Mouse (Mus musculus) intestine, embryonic 14.5 days (tissue): Measurements from ENCODE around the gene Psmd11. TPM values are rescaled to one million over a fixed set of nuclear protein-coding genes. Genes with fewer than 3 reads are reported as not detected.

Source experiments
- ATAC-seq: fragments of 200-750 bp; cut with Nextera tagmentation; replicated peaks from 2 replicates; pipeline ENCODE4 v1.8.0; 2017; ENCODE audit warnings: low read depth, moderate number of reproducible peaks, moderate TSS enrichment, moderate library complexity; ENCODE audit not compliant: low FRiP score, low TSS enrichment
- DNase-seq: peaks from one replicate; pipeline ENCODE4 v3.0.0-alpha.2; 2018; ENCODE audit warnings: low spot score
- H3K27ac ChIP-seq: fragments of 300-500 bp; sonication (generic); 2 replicates; pipeline ENCODE4 v1.5.1; 2014; ENCODE audit warnings: low read depth, mild to moderate bottlenecking, control low read depth
- H3K27me3 ChIP-seq: fragments of 300-500 bp; sonication (generic); replicated peaks from 2 replicates; pipeline ENCODE4 v1.6.1; 2014; ENCODE audit warnings: low read length, control low read depth; ENCODE audit not compliant: control insufficient read depth, insufficient read depth
- H3K36me3 ChIP-seq: fragments of 300-500 bp; sonication (generic); 2 replicates; pipeline ENCODE4 v1.6.1; 2014; ENCODE audit warnings: low read length, control low read depth; ENCODE audit not compliant: control insufficient read depth, insufficient read depth
- H3K4me1 ChIP-seq: fragments of 300-500 bp; sonication (generic); replicated peaks from 2 replicates; pipeline ENCODE4 v1.6.1; 2014; ENCODE audit warnings: low read length, control low read depth, mixed read lengths; ENCODE audit not compliant: control insufficient read depth, insufficient read depth
- H3K4me2 ChIP-seq: fragments of 300-500 bp; sonication (generic); 2 replicates; pipeline ENCODE4 v1.6.1; 2014; ENCODE audit warnings: low read length
- H3K4me3 ChIP-seq: fragments of 300-500 bp; sonication (generic); 2 replicates; pipeline ENCODE4 v1.5.1; 2014; ENCODE audit warnings: low read depth, low read length, control low read depth, mixed read lengths
- H3K9ac ChIP-seq: fragments of 300-500 bp; sonication (generic); 2 replicates; pipeline ENCODE4 v1.6.1; 2014; ENCODE audit warnings: mild to moderate bottlenecking, low read length
- H3K9me3 ChIP-seq: fragments of 300-500 bp; sonication (generic); 2 replicates; pipeline ENCODE4 v1.6.1; 2016; ENCODE audit warnings: low read length, control low read depth; ENCODE audit not compliant: control insufficient read depth
- WGBS: fragments of 180-500 bp; shearing (Covaris S2); extraction: QIAGEN DNeasy Blood & Tissue Kit; methylation state at CpG from one replicate; pipeline ENCODE4 v1.1.7; 2014; 5-methylcytosine and 5-hydroxymethylcytosine counted together
- polyA plus RNA-seq: library from polyadenylated mRNA; unstranded; fragments of >200 nt; fragmentation: Nextera tagmentation; extraction: Ambion mirVana; gene quantifications from 2 replicates; pipeline ENCODE4 v1.2.1, GENCODE M21; 2014

Psmd11 gene
- polyA plus RNA-seq, 1 experiment from 2014 or later = 275 TPM

DNA sequence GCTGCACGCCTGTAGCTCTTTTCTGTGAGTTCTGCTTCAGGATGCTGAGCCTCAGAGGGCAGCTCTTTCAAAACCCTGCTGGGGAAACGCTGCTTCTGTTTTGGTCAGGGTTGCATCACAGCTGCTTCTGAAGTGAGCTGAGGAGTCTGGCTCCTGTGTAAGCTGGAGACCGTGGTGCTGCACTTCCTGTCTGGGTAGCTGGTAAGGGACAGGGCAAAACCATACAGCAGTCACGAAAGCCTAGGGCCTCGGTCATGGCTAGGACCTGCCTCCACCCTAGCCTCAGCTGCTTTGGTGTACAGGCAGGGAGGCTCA, 61.4 kb downstream of the Psmd11 start:
- Histone ChIP-seq H3K27me3 (no peaks in the 10 kb centered on the region), H3K9ac (no peak overlapping the region), H3K27ac (no peak overlapping the region), H3K9me3 (no peaks in the 10 kb centered on the region), H3K4me1 (0 out of 2 replicates have a peak, but pooled peaks cover 3% of the 10 kb centered on the region), H3K4me3 (no peak overlapping the region), H3K4me2 (no peak overlapping the region), H3K36me3 (no peaks in the 10 kb centered on the region)
- DNase-seq = no peak
- 39% methylated on average over 5 of the region's 5 CpGs for WGBS
- ATAC-seq = no peak

- Histone ChIP-seq H3K36me3 (no peaks in the 10 kb centered on the region), H3K27ac (no peak overlapping the region), H3K27me3 (no peaks in the 10 kb centered on the region), H3K4me3 (no peak overlapping the region), H3K4me2 (no peak overlapping the region), H3K4me1 (0 out of 2 replicates have a peak, but pooled peaks cover 3% of the 10 kb centered on the region), H3K9ac (no peak overlapping the region), H3K9me3 (no peaks in the 10 kb centered on the region)
- WGBS = 70% methylated on average over 10 of the region's 10 CpGs
- ATAC-seq (0 out of 2 replicates have a peak, but pooled peaks have one; percentile 47), DNase-seq (no peak)
Observed at GRCm38 (mm10) chr11:80490831-80491230, 62.4 kb downstream of the Psmd11 start.

DNA sequence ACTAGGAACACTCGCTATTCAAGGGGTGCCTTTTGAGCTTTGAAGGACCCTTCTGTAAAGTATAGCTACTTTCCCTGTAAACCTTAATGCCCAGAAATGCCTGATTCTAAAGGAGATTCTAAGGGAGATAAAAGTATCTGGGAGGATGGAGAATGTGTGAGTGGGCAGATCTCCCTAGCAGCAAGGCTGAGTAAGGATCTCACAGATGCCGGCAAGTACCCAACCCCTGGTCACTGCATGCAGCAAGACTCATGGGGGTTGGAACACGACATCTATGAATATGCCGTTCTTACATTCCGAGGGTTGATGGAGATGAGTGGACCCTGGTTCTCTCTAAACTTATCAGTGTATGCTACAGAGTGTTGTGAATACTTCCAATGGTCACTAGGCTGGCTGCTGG, 64.8 kb downstream of the Psmd11 start:
- no peak for ATAC-seq
- DNase-seq = no peak
- H3K9me3 ChIP-seq = no peaks in the 10 kb centered on the region
- H3K27me3 ChIP-seq = no peaks in the 10 kb centered on the region
- H3K4me1 ChIP-seq = 0 out of 2 replicates have a peak, but pooled peaks cover 3% of the 10 kb centered on the region
- no peaks in the 10 kb centered on the region for H3K36me3 ChIP-seq
- 90% methylated on average over 5 of the region's 5 CpGs for WGBS
- H3K27ac ChIP-seq = no peak overlapping the region
- H3K4me3 ChIP-seq = no peak overlapping the region
- H3K9ac ChIP-seq = no peak overlapping the region
- no peak overlapping the region for H3K4me2 ChIP-seq

DNA sequence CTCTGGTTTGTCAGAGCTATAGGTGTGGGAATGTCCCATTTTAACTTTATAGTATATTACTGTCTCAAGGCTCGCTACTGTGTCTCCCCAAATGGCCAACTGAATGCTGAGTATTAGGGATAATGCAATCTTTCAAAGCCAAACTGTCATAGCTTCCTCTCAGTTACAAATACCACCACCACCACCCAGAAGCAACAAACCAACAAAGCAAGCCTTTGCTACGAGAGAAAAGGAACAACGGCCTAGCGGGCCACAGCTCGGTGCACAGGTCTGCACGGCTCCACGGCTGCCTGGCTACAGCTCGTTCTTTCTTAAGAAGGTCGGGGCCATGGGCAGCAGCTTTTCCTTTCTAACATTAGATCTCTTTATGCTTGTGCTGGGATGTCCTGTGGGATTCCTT, 66.4 kb downstream of the Psmd11 start:
- ATAC-seq (no peak), DNase-seq (no peak)
- 79% methylated on average over 9 of the region's 9 CpGs for WGBS
- H3K4me1 ChIP-seq = peaks cover 4% of the 10 kb centered on the region; the same call in 1 of the 2 replicates
- no peak overlapping the region for H3K9ac ChIP-seq
- no peaks in the 10 kb centered on the region for H3K9me3 ChIP-seq
- H3K27ac ChIP-seq = no peak overlapping the region
- H3K4me2 ChIP-seq = no peak overlapping the region
- H3K27me3 ChIP-seq = no peaks in the 10 kb centered on the region
- H3K36me3 ChIP-seq = no peaks in the 10 kb centered on the region
- H3K4me3 ChIP-seq = no peak overlapping the region

DNA sequence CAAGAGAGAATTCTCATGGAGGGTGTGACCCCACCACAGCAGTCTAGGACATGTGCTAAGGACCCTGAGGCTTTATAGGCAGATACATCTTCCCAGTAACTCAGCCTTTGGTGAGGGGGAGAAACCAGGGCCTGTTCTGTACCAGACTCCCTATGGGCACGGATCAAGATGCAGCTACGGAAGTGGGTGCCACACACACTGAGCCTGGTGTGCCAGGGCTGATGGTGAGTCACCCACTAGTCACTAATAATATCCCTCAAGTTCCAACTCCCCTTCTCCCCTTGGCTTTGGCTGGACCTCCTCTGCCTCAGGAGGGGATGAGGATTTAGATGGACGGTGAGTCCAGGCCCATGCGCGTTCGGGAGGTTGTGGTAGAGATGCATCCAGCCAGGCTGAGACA, 67.6 kb downstream of the Psmd11 start:
- no peaks in the 10 kb centered on the region for H3K27me3 ChIP-seq
- no peak overlapping the region for H3K9ac ChIP-seq
- no peaks in the 10 kb centered on the region for H3K9me3 ChIP-seq
- H3K4me2 ChIP-seq = no peak overlapping the region
- no peak overlapping the region for H3K27ac ChIP-seq
- peaks cover 4% of the 10 kb centered on the region; the same call in 1 of the 2 replicates for H3K4me1 ChIP-seq
- no peak overlapping the region for H3K4me3 ChIP-seq
- no peaks in the 10 kb centered on the region for H3K36me3 ChIP-seq
- WGBS = 94% methylated on average over 6 of the region's 6 CpGs
- no peak for ATAC-seq
- DNase-seq = no peak

GRCm38 (mm10) chr11:80496640-80497039, 68.2 kb downstream of the Psmd11 start:
- H3K36me3 ChIP-seq = no peaks in the 10 kb centered on the region
- H3K4me1 ChIP-seq = peaks cover 4% of the 10 kb centered on the region; the same call in 1 of the 2 replicates
- DNase-seq = no peak
- H3K4me3 ChIP-seq = no peak overlapping the region
- H3K9ac ChIP-seq = no peak overlapping the region
- no peaks in the 10 kb centered on the region for H3K27me3 ChIP-seq
- H3K4me2 ChIP-seq = no peak overlapping the region
- no peak for ATAC-seq
- H3K27ac ChIP-seq = no peak overlapping the region
- H3K9me3 ChIP-seq = no peaks in the 10 kb centered on the region
- WGBS = 88% methylated on average over 1 of the region's 1 CpGs

GRCm38 (mm10) chr11:80497225-80497919, 69.0 kb downstream of the Psmd11 start:
- Histone ChIP-seq H3K9me3 (no peaks in the 10 kb centered on the region), H3K9ac (no peak overlapping the region), H3K27ac (no peak overlapping the region), H3K4me2 (no peak overlapping the region), H3K4me1 (peaks cover 4% of the 10 kb centered on the region; the same call in 1 of the 2 replicates), H3K4me3 (no peak overlapping the region), H3K27me3 (no peaks in the 10 kb centered on the region), H3K36me3 (no peaks in the 10 kb centered on the region)
- DNase-seq (no peak), ATAC-seq (no peak)
- 75% methylated on average over 10 of the region's 10 CpGs for WGBS

GRCm38 (mm10) chr11:80498328-80499070, 70.1 kb downstream of the Psmd11 start:
- ATAC-seq = no peak
- H3K9ac ChIP-seq = no peak overlapping the region
- no peaks in the 10 kb centered on the region for H3K9me3 ChIP-seq
- H3K4me2 ChIP-seq = no peak overlapping the region; the same call in 1 of the 2 replicates
- peaks cover 4% of the 10 kb centered on the region; the same call in 1 of the 2 replicates for H3K4me1 ChIP-seq
- no peak overlapping the region for H3K4me3 ChIP-seq
- no peaks in the 10 kb centered on the region for H3K36me3 ChIP-seq
- H3K27me3 ChIP-seq = no peaks in the 10 kb centered on the region
- H3K27ac ChIP-seq = no peak overlapping the region
- 57% methylated on average over 11 of the region's 11 CpGs for WGBS
- no peak for DNase-seq
